Mouse (Mus musculus): ENCODE measurements at regions not wholly inside any gene's neighbourhood (a gene's known extent, or its start where the extent isn't known, plus 50 kb on each side); places are given as distances from the start of the nearest gene placed in this dataset.

DNA sequence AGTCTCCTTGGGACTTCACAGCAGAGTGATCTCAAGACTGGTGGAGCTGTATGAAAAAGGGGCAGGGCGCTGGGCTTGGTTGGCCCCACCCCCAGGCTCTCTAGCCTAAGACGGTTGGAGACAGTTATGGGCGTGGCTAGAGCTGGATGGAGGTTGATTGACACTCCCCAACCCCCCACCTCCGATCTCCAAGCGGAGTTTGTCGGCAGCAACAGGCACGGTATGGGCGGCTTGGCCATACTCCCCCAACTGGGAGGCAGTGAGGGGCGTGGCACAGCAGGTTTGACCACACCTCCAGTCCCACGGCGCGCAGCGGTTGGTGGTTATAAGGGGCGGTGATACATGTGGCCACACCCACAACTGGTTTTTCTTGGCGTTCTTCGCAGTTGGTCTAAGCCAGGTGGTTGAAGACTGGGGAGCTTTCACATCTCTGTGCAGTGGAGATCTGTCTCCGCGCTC, 120.8 kb upstream of the Lemd2 start:
- TF ChIP-seq POLR2A (IDR thresholded peaks at IDR 0.05; ENCODE audit: borderline replicate concordance, low read depth, low read length) (no peak), CTCF (IDR thresholded peaks at IDR 0.05; ENCODE audit: low read depth, low read length) (no peak)

Data from bone marrow macrophage, adult 2 months (primary cell).